Mouse (Mus musculus) gastrocnemius, adult 2 months (tissue): ENCODE measurements around the gene Sbf2. TPM values are rescaled to one million over a fixed set of nuclear protein-coding genes. Genes with fewer than 3 reads are reported as not detected.

Experiments
- DNase-seq: peaks from one replicate; pipeline ENCODE4 v3.0.0; 2022
- H3K27ac ChIP-seq: fragments of 200-600 bp; 2 replicates; pipeline ENCODE4 v1.8.1; 2022; ENCODE audit warnings: mild to moderate bottlenecking
- H3K4me3 ChIP-seq: fragments of 200-600 bp; 2 replicates; pipeline ENCODE4 v1.8.1; 2022; ENCODE audit warnings: mild to moderate bottlenecking, moderate library complexity
- CTCF ChIP-seq: fragments of 200-600 bp; IDR thresholded peaks from 2 replicates; pipeline ENCODE4 v1.8.1; 2022; ENCODE audit warnings: antibody characterized with exemption, mild to moderate bottlenecking, moderate library complexity
- intact Hi-C: fragments of 180-260 bp; cut with DNase I; formaldehyde crosslinking; loops from one replicate; pipeline ENCODE4 v1.15.1; 2025
- total RNA-seq, 2 experiments: library from RNA; stranded (reverse); gene quantifications; 2 replicates each; pipeline ENCODE4 v1.2.3; 2021

Gene Sbf2
- total RNA-seq, 2 experiments from 2014 or later = 11.2 to 14.8 TPM

DNA sequence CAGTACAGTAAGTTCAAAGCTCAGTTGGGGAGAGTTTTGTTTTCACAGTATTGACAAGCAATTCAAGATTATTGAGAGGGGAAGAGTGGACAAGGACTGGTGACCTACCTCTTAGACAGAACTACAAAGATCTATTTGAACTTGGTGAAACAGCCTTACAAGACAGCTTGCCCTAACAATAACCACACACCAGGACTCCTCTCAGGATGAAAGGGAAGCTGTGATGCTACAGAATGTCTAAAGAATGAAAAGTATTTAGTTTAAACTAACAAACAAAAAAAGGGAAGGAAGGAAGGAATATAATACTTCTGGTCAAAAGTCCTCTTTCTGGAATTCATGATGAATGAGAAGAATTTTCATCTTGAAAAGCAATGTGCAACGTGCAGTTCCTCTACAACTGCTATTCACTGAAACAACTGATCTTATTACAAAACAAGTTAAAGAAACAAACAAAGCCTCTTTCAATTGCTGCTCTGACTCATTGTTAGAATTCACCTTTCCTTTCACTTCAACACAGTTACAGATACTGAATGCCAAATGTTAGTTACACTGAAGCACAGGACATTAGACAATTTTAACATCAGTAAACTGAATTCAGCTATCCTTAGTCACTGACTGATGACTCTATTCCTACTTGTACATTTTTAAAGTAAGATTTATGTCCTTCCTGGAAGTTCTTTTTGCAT lies 89.5 kb downstream of the Sbf2 start:
- no peak for DNase-seq

DNA sequence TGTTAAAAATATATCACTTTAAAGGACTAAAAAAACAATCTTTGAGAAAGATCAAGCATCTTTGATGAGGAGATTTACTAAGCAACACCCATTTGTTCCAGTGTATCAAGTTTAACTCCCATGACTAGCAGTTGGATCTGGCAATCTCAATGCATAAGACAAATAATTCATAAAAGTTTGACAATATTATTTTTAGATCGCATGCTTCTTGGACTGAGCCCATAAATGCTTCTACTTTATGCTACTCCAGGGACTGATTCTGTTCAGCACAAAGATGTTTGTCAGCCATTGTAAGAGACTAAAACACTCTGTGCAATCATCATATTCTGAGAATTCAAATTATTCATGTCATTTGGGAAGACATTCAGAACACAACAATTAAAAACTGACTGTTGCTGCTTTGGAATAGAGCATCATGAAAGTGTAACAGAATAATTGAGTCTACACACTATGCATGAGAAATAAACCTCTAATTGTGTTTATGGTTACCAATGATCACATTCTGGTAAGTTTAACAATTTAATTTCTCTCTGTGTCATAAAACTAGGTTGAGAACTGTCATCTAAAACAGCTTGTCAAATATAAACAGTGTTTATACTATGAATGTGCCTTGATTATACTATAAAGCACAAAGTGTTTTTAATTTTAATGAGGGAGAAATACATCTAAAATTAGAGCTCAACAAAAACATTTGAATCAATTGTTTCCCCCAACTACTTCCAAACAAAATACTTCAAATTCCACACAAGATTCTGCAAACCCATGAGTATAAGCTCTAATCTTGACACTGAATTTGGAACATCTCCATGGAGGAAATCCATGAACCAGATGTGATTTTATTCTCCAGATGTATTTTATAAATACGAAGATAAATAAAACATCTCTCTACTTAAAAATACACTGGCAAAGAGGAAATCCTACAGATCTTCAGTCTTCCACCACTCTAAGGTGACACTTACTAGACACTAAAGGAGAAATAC lies 98.2 kb downstream of the Sbf2 start:
- DNase-seq = no peak
- H3K27ac ChIP-seq = peak overlapping the region; percentile 58
- intact Hi-C loops = no loop called here
- no peak for TF ChIP-seq CTCF
- no peak overlapping the region; the same call in 1 of the 2 replicates for H3K4me3 ChIP-seq

More for the DNA sequence above, 89.5 kb downstream of the Sbf2 start:
- TF ChIP-seq CTCF = no peak
- Histone ChIP-seq H3K4me3 (no peak overlapping the region), H3K27ac (peak overlapping the region; percentile 28)
- intact Hi-C loops = no loop called here

DNA sequence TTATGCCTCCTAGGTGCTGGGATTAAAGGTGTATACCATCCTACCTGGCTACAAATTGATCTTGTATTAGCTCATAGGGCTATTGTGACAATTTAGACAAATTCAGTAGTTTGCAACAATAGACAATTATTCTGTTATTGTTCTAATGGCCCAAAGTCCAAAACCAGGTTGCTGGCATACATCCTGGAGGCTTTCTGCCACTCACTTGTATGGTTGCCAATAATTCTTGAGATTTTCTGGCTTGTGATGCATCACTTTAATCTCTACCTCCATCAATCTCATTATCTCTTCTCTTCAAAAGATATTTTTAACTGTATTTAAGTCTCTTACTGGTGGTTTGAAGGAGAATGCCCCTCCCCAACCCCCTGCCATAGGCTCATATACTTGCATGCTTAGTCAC lies 100.6 kb downstream of the Sbf2 start:
- H3K4me3 ChIP-seq = no peak overlapping the region
- DNase-seq = no peak
- intact Hi-C loops = no loop called here
- TF ChIP-seq CTCF = no peak
- no peak overlapping the region for H3K27ac ChIP-seq

DNA sequence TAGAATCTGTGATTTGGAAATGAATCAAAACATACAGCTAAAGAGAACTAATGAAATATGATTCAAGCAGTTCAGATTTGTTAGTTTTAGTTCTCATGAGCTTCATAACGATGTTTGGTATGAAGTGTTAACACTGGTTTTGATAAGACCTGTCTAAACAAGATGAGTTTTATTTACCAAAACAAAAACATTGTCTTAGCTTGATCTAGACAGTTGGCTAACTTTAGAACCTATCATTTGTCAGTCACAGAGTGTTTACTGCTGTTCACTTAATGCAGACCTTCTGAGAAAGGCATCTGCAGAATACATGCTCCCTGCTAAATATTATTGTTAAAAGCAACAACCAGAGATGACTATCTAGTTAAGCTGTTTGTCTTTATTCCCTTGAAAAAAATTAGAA lies 116.1 kb downstream of the Sbf2 start:
- 0 out of 2 replicates have a peak overlapping the region, but pooled peaks have one; percentile 38 for H3K27ac ChIP-seq
- no peak for TF ChIP-seq CTCF
- no peak overlapping the region for H3K4me3 ChIP-seq
- intact Hi-C loops = no loop called here
- no peak for DNase-seq

DNA sequence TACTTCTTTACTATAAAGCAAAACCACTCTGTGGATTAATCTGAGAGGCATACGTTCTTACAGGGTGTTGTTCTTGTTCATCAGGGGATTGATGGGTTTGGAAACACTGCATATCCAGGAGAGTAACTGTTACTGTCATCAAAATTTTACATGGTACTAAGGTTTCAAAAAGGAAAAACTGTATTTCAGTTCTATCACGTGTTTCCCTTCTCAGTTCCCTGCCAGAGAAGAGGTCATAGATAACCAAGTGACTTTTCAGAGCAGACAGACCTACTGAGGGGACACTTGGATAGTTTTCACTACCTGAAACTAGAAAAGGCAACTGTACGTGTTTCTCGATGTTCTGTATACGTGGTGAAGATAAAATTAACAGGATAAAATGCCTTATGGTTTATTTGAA lies 123.7 kb downstream of the Sbf2 start:
- no peak for DNase-seq
- intact Hi-C loops = no loop called here
- TF ChIP-seq CTCF = no peak

DNA sequence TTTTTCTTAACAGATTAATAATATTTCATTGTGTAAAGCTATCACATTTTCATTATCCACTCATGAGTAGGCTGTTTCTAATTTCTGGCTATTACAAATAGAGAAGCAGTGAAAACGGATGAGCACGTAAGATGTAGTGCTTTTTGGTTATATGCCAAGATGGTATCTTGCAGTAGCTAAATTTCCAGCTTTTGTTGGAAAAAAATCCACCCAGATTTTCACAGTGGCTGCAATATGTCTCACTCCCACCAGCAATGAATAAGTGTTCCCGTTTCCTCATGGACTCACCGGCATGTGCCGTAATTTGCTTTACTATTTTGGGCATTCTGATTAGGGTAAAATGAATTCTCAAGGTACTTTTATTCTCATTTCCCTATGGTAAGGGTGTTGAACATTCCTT lies 129.7 kb downstream of the Sbf2 start:
- intact Hi-C loops = no loop called here
- no peak for DNase-seq
- Histone ChIP-seq H3K27ac (no peak overlapping the region), H3K4me3 (no peak overlapping the region)
- TF ChIP-seq CTCF = no peak

More for the DNA sequence above, 123.7 kb downstream of the Sbf2 start:
- Histone ChIP-seq H3K27ac (no peak overlapping the region), H3K4me3 (no peak overlapping the region)

DNA sequence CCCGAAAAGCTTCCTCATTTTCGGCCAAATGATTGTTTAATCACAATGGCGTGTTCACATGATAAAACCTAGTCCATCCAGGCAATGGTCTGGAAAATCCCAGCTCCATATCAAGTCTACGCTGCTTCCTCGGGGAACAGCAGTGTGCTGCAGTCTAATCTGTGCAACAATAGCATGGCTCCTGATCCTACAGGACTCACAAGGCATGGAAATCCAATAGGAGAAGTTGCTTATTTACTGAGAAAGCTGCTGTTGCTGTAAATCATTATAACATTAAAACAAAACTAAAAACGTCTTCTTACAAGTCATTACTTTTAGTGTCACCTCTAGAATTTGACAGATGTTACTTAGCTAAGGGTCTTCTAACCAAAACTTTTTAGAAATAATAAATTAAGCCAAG lies 143.7 kb downstream of the Sbf2 start:
- no peak for TF ChIP-seq CTCF
- intact Hi-C loops = no loop called here
- Histone ChIP-seq H3K4me3 (no peak overlapping the region), H3K27ac (no peak overlapping the region)
- no peak for DNase-seq

DNA sequence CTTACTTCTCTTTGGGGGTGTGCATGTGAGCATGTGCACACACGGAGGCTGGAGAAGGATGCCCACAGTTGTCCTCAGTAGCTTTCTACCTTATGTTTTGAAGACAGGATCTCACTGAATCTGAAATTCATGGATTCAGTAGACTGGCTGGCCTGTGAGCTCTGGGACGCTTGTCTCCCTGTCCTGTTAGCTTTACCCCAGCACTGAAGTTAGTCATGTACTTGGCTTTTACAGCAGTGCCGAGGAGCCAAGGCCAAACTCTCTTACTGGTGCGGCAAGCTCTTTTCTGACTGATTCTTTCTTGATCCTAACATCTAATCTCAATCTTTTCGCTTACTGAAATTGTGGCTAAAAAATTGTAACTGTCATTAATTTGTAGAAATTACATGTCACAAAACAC lies 151.3 kb downstream of the Sbf2 start:
- Histone ChIP-seq H3K27ac (no peak overlapping the region), H3K4me3 (no peak overlapping the region)
- DNase-seq = peak; percentile 29
- no peak for TF ChIP-seq CTCF
- intact Hi-C loops = no loop called here

DNA sequence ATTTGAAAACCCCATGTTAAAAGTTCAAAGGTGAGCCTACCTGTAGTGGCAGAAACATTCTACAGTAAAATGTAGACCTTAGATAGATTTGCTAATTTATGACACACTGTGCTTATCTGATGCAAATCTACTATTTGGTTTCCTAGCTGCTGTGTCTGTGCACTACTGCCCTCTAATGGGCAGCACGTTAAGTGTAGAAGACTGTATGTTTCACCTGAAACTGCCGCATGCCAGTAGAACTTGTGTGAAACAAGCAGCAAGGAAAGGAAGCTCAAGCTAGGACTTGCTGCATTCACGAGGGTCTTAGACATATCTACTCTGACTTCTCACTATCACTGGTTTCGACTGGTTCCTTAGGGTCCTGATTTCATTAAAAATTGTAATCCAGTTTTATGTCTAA lies 182.4 kb downstream of the Sbf2 start:
- DNase-seq = peak; percentile 48
- intact Hi-C loops = loop anchor here (1.0 to 2.0 kb wide), 2 partner anchors 145 to 198 kb away; no protein-coding TSS in a partner anchor

DNA sequence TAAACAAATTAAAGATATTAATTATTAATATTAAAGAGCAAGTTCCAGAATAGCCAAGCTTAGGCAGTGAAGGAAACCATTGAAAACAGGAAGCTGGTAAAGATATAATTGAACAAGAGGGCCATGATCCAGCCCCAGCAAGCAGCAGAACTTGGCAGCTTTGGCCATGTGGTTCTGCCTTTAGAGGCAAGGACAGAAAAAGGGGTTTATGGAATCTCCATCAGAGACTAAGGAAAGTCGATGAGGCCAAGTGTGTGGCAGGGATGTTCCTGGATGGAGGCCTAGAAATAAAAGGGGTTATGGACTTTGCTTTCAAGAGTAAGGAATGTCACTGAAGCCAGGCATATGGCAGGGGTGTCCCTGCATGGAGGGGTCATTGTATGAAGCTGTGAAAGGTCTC lies 198.4 kb downstream of the Sbf2 start:
- intact Hi-C loops = no loop called here
- TF ChIP-seq CTCF = no peak
- Histone ChIP-seq H3K4me3 (no peak overlapping the region), H3K27ac (peak overlapping the region; percentile 72)
- DNase-seq = no peak

More for the DNA sequence above, 182.4 kb downstream of the Sbf2 start:
- Histone ChIP-seq H3K4me3 (no peak overlapping the region), H3K27ac (no peak overlapping the region)
- TF ChIP-seq CTCF = peak; percentile 94

DNA sequence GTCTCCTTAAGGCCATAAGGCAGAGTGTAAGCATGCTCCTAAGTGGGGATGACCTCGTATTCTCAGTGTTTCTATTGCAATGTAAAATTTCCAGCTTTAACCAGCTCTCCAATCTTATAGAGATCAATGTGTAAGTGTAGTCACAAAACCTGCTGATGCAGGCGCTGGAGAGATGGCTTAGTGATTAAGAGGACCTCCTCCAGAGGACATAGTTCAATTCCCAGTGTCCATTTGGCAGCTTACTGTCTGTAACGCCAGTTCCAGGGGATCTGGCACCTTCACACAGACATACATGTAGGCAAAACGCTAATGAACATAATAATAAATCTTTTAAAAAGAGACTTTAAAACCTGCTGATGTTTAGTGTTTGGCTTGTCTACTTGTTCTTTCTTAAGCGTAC lies 200.4 kb downstream of the Sbf2 start:
- H3K4me3 ChIP-seq = no peak overlapping the region
- DNase-seq = no peak
- intact Hi-C loops = no loop called here
- TF ChIP-seq CTCF = no peak
- H3K27ac ChIP-seq = peak overlapping the region; percentile 63

DNA sequence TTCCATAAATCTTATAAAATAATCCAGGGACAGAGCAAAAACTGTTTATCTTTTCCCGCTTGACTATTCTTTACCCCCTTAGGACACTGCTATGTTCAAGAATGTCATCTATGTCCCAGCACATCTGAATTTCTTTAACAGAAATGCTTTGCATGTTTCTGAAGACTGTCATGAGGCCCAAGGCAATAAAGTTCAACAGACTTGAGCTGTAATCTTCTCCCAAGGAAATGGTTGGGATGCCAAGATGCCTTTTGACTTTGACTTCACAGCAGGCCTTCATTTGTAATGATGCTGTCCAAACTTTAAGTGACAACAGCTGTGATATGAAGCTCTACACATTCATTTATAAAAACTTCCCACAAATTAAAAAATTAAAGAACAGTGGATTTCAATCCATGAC lies 212.6 kb downstream of the Sbf2 start:
- DNase-seq = no peak
- TF ChIP-seq CTCF = no peak
- Histone ChIP-seq H3K4me3 (no peak overlapping the region), H3K27ac (peak overlapping the region; percentile 54)
- intact Hi-C loops = no loop called here

DNA sequence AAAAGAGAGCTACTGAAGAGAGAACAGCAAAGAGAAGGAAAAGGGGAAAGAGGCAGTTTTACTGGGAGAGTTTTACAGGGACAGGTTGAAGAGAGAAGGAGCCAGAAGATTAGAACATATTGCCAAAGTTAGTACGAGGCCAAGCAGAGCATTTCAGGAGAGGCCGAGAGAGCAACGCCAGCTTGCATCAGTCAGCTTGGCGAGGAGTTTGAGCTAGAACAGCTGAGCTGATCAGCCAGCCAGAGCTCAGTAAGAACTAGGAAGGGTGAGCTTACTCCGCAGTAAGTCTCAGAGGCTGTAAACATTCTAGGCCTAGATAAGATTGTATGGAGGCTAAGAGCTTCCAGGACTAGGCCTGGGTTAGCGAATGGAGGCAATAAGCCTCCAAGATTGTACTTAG lies 222.1 kb downstream of the Sbf2 start:
- Histone ChIP-seq H3K27ac (no peak overlapping the region), H3K4me3 (no peak overlapping the region)
- no peak for TF ChIP-seq CTCF
- intact Hi-C loops = no loop called here
- DNase-seq = peak; percentile 29
